Mouse (Mus musculus) ES-Bruce4 (cell line): ENCODE results near the gene Rbm19. TPM values are rescaled to one million over a fixed set of nuclear protein-coding genes. Genes with fewer than 3 reads are reported as not detected.

Experiments used
- H3K27ac ChIP-seq: 2 replicates; pipeline ENCODE4 v1.5.1; 2012; ENCODE audit warnings: low read length, inconsistent platforms; ENCODE audit not compliant: insufficient read depth
- H3K27me3 ChIP-seq: 2 replicates; pipeline ENCODE4 v1.6.1; 2012; ENCODE audit warnings: mild to moderate bottlenecking, low read length, inconsistent platforms; ENCODE audit not compliant: control insufficient read depth, poor library complexity, insufficient read depth, severe bottlenecking
- H3K36me3 ChIP-seq: 2 replicates; pipeline ENCODE4 v1.6.1; 2012; ENCODE audit warnings: inconsistent platforms, mild to moderate bottlenecking, low read length, moderate library complexity; ENCODE audit not compliant: control insufficient read depth, poor library complexity, insufficient read depth, severe bottlenecking
- H3K4me1 ChIP-seq: one replicate; pipeline ENCODE4 v1.8.1; 2011; ENCODE audit warnings: low read length; ENCODE audit not compliant: control insufficient read depth, insufficient read depth
- H3K4me3 ChIP-seq: 2 replicates; pipeline ENCODE4 v1.5.1; 2011; ENCODE audit warnings: low read depth, mild to moderate bottlenecking, low read length
- H3K9ac ChIP-seq: 2 replicates; pipeline ENCODE4 v1.6.1; 2012; ENCODE audit warnings: low read depth, mild to moderate bottlenecking, inconsistent platforms; ENCODE audit not compliant: poor library complexity, severe bottlenecking
- H3K9me3 ChIP-seq: replicated peaks from 2 replicates; pipeline ENCODE4 v1.6.1; 2012; ENCODE audit warnings: mild to moderate bottlenecking, low read length, inconsistent platforms; ENCODE audit not compliant: control insufficient read depth, poor library complexity, insufficient read depth, severe bottlenecking
- CTCF ChIP-seq: IDR thresholded peaks from one replicate; pipeline ENCODE4 v1.8.1; 2011; ENCODE audit warnings: low read depth, low read length
- EP300 ChIP-seq: IDR thresholded peaks from 2 replicates; pipeline ENCODE4 v1.6.1; 2011; ENCODE audit warnings: low read depth, low read length; ENCODE audit not compliant: insufficient read depth
- POLR2A ChIP-seq: IDR thresholded peaks from one replicate; pipeline ENCODE4 v1.8.1; 2011; ENCODE audit warnings: low read length; ENCODE audit not compliant: insufficient read depth
- polyA plus RNA-seq: library from polyadenylated mRNA; stranded (reverse); fragments of >200 nt; gene quantifications from 2 replicates; pipeline ENCODE4 v1.2.4, GENCODE M21; 2011; ENCODE audit warnings: low read depth; ENCODE audit not compliant: missing spikeins, insufficient read depth, insufficient read length

Gene Rbm19
- polyA plus RNA-seq, 1 experiment: 30.0 TPM

GRCm38 (mm10) chr5:120183790-120184189, 67.5 kb downstream of the Rbm19 start:
- Histone ChIP-seq H3K9ac (no peak overlapping the region), H3K9me3 (no peaks in the 10 kb centered on the region), H3K36me3 (no peaks in the 10 kb centered on the region), H3K4me3 (no peak overlapping the region), H3K27me3 (no peaks in the 10 kb centered on the region), H3K4me1 (no peaks in the 10 kb centered on the region), H3K27ac (no peak overlapping the region)
- TF ChIP-seq CTCF (no peak), POLR2A (no peak), EP300 (no peak)

- TF ChIP-seq CTCF: no peak
- TF ChIP-seq POLR2A: no peak
- TF ChIP-seq EP300: no peak
- H3K4me3 ChIP-seq: no peak overlapping the region
- no peak overlapping the region for H3K27ac ChIP-seq
- H3K4me1 ChIP-seq: no peaks in the 10 kb centered on the region
- no peaks in the 10 kb centered on the region for H3K27me3 ChIP-seq
- H3K9ac ChIP-seq: no peak overlapping the region
- H3K9me3 ChIP-seq: no peaks in the 10 kb centered on the region
- H3K36me3 ChIP-seq: no peaks in the 10 kb centered on the region
These were observed 69.7 kb downstream of the Rbm19 start for GRCm38 (mm10) chr5:120185949-120186348.

- H3K27ac ChIP-seq: no peak overlapping the region
- no peaks in the 10 kb centered on the region for H3K27me3 ChIP-seq
- no peaks in the 10 kb centered on the region for H3K4me1 ChIP-seq
- H3K9me3 ChIP-seq: no peaks in the 10 kb centered on the region
- no peak overlapping the region for H3K4me3 ChIP-seq
- TF ChIP-seq EP300: no peak
- no peak for TF ChIP-seq CTCF
- TF ChIP-seq POLR2A: no peak
- no peaks in the 10 kb centered on the region for H3K36me3 ChIP-seq
- no peak overlapping the region for H3K9ac ChIP-seq
These were observed 72.3 kb downstream of the Rbm19 start for GRCm38 (mm10) chr5:120188541-120188940.

GRCm38 (mm10) chr5:120190001-120190582, 73.8 kb downstream of the Rbm19 start:
- Histone ChIP-seq H3K4me1 (no peaks in the 10 kb centered on the region), H3K9ac (no peak overlapping the region), H3K9me3 (no peaks in the 10 kb centered on the region), H3K27ac (no peak overlapping the region), H3K27me3 (no peaks in the 10 kb centered on the region), H3K4me3 (no peak overlapping the region), H3K36me3 (no peaks in the 10 kb centered on the region)
- no peak for TF ChIP-seq POLR2A

GRCm38 (mm10) chr5:120191620-120192019, 75.4 kb downstream of the Rbm19 start:
- Histone ChIP-seq H3K4me3 (no peak overlapping the region), H3K9ac (no peak overlapping the region), H3K27me3 (no peaks in the 10 kb centered on the region), H3K9me3 (no peaks in the 10 kb centered on the region), H3K4me1 (no peaks in the 10 kb centered on the region), H3K27ac (no peak overlapping the region), H3K36me3 (no peaks in the 10 kb centered on the region)
- TF ChIP-seq CTCF (no peak), EP300 (no peak), POLR2A (no peak)

GRCm38 (mm10) chr5:120194309-120194941, 78.2 kb downstream of the Rbm19 start:
- TF ChIP-seq CTCF (no peak), EP300 (no peak), POLR2A (no peak)
- Histone ChIP-seq H3K9ac (no peak overlapping the region), H3K4me1 (no peaks in the 10 kb centered on the region), H3K36me3 (0 out of 2 replicates have a peak, but pooled peaks cover 4% of the 10 kb centered on the region), H3K4me3 (no peak overlapping the region), H3K27me3 (no peaks in the 10 kb centered on the region), H3K27ac (no peak overlapping the region), H3K9me3 (no peaks in the 10 kb centered on the region)
